Mouse (Mus musculus) left cerebral cortex, postnatal 14 days (tissue): Measurements from ENCODE around the gene Naip1. TPM values are rescaled to one million over a fixed set of nuclear protein-coding genes. Genes with fewer than 3 reads are reported as not detected.
"Not testable (repeated sequence)": the region's sequence is repeated elsewhere in the genome, so short reads cannot be mapped to it uniquely, and the experiment has no call there.

Source experiments
- DNase-seq, 2 experiments: peaks; one replicate each; pipeline ENCODE4 v3.0.0; 2021 to 2022; ENCODE audit warnings: low spot score in 2 of 2, mixed read lengths in 1 of 2
- intact Hi-C: fragments of 180-260 bp; cut with DNase I; formaldehyde crosslinking; loops from one replicate; pipeline ENCODE4 v1.15.1; 2025
- long read RNA-seq, 2 experiments: library from polyadenylated mRNA; stranded (forward); transcript quantifications; one replicate each; pipeline ENCODE4 v2.0.0; 2021
- total RNA-seq, 2 experiments: library from RNA; stranded (reverse); gene quantifications; 2 replicates each; pipeline ENCODE4 v1.2.3; 2021

Naip1 gene
- under 1 TPM in 1 of 2 experiments, not detected in 1; 0.15 TPM for total RNA-seq
- long read RNA-seq, experiment 1 = 0 reads
- long read RNA-seq, experiment 2 = 0 reads

DNA sequence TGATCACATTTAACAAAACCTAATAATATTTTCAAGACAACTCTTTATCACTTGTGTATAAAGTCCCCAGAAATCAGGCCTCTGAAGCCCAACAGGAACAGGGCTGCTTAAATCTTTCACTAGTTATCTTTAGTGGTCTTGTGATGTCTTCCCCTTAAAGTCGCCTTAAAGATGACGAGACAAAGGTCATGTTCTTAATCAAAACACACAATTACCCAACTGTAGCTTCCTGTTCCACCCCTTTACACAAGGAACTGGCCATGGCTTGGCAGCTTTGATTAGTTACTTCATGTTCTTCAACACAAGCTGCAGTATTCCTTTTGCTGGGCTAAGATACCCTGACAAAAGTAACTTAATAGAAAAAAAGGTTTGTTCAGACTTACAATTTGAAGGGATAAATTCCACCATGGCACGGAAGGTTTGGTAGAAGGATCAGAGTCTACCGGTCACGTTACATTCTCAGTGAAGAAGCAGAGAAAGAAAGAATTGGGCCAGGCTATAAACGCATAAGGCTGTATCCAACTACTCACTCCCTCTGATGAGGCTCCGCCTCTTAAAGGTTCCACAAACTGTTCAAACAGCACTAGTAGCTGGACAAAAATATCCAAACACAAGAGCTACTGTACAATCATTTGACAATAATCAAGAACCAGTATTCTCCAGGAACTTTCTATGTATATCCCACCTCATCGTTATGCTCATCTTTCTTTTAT is at the start of gene Naip1:
Gene Naip1, minus strand, starts transcription at position 455 of the 713 bp plus-strand sequence.
- DNase-seq, intact Hi-C loops: not testable (repeated sequence)

DNA sequence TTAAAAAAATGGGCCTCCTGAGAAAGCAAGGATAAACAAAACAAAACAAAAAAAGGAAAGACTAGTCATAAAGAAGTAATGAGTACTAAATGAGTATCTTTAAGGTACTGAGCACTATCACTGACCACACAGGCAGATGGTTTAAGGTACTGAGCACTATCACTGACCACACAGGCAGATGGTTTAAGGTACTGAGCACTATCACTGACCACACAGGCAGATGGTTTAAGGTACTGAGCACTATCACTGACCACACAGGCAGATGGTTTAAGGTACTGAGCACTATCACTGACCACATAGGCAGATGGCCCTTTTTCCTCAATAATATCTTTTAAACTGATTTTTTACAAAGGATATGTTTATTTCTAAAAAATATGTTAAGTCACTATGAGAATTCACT is 47.0 kb upstream of the Naip1 start:
- intact Hi-C loops, DNase-seq: not testable (repeated sequence)

DNA sequence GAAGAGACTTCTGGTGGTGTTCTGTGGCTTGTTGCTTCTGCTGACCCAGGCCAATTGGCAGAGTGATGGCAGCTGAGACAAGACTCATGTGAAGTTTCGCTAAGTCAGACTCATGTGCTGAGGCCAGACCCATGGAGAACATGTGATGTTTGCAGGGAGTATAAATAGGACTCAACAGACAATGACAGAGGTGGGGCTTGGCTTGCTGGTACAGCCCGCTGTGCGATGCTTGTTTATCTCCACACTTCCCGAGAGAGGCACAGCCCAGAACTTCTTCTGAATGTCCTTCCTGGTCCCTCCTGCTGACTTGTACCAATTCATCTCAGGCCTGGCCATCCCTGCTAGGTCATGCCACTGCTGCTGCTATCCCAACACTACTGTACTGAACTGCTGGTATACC is 42.7 kb upstream of the Naip1 start:
- intact Hi-C loops = no loop called here
- DNase-seq = no peak

DNA sequence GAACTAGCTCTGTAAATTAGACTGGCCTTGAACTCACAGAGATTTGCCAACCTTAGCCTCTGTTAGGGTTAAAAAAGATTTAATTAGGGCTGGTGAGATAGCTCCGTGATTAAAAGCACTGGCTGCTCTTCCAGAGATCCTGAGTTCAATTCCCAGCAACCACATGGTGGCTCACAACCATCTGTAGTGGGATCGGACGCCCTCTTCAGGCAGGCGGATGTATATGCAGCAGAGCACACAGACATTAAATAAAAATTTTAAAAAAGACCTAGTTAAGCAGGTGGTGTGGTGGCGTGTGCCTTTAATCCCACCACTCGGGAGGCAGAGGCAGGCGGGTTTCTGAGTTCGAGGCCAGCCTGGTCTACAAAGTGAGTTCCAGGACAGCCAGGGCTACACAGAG is 41.7 kb upstream of the Naip1 start:
- intact Hi-C loops = loop anchor here (5.0 kb wide), 1 partner anchor 123 kb away; the partner anchor contains the start of gene Marveld2
- DNase-seq = not testable (repeated sequence)

DNA sequence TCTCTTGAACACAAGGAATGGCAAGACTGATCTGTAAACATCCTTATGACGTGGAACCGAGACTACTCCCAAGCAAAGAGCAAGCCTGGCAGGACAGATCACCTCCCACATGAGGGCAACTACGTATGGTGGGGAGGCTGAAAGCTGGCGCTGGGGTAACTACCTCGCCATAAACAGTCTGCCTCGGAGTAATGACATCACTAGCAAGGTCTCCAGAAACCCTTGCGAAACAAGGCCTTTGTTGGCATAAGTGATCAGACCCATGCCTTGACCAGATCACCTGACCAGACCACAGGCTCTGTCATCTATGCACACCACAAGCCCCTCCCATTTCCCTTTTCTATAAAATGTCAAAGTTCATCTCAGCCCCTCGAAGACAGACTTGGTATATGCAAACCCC is 40.6 kb upstream of the Naip1 start:
- no peak for DNase-seq

DNA sequence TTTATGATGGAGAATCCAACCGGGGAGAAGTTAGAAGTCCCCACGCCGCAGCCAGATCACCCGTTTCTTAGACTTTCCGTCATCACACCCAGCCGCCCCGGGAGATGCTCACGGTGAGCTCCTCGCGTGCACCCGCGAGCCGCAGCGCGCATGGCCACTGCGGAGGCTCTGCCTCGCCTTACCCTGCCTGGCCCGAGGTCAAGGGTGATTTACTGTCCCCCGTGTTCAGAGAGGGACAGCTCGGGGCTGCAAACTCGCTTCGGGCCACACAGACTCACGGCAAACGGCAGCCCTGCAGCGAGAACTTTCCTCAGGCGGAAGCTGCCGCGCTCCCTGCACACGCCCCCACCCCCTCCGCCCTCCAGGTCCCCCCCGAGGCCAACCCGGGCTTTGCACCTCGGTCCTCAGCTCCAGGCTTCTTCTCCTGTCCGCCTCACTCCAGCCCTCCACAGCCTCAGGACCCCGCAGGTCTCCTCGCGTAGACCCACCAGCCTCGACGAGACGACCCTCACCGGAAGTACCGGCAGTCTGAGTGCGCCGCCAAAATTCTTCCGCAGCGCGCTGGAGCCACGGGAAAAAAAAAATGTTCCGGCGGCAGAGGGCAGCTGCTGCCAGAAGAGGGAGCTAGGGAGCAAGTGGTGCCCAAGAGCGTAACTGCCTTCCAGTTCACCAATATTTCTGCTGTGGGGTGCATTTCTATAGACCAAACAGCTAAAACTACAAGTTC is 39.6 kb upstream of the Naip1 start, which contains the start of gene Gtf2h2:
Gene Gtf2h2, minus strand, starts transcription at position 519 of the 727 bp plus-strand sequence.
- peak; percentile 82 to 89 for DNase-seq
- intact Hi-C loops = loop anchor here (5.0 kb wide), 1 partner anchor 125 kb away; the partner anchor contains the start of gene Marveld2

More for the DNA sequence above, 40.6 kb upstream of the Naip1 start:
- intact Hi-C loops = loop anchor here (5.0 kb wide), 1 partner anchor 124 kb away; the partner anchor contains the start of gene Marveld2

DNA sequence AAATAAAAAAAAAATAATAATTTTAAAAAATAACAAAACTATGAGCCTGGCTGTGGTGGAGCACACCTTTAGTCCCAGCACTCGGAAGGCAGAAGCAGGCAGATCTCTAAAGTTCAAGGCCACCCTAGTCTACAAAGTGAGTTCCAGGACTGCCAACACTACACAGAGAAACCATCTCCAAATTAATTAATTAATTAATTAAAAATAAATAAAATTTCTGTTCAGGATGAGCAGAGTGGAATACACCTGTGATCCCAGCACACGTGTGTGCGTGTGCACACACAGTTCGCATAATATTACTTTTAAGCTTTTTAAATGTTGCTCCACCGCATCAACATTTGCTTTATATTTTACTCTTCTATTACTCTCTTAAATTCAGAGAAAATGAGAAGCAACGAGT is 39.0 kb upstream of the Naip1 start:
- intact Hi-C loops = loop anchor here (5.0 kb wide), 1 partner anchor 126 kb away; the partner anchor contains the start of gene Marveld2
- DNase-seq = no peak

DNA sequence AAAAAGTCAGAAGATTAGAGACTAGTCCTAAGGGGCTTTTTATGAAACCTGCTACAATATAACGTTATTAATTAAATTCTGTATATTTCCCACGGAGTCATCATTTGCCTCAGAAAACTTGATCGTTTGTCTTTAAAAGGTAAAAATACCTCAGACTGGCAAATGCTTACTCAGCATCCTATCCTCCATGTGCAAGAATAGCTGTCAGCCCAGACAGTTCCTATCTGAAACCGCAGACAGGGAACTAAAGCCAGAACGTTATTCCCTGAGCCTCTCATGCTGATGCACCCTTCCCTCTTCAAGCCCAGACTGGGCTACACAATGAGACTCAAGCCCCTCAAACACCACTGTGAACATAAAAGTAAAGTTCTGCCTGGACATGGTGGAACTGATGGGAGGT is 37.8 kb upstream of the Naip1 start:
- intact Hi-C loops = loop anchor here (5.0 kb wide), 1 partner anchor 127 kb away; the partner anchor contains the start of gene Marveld2

DNA sequence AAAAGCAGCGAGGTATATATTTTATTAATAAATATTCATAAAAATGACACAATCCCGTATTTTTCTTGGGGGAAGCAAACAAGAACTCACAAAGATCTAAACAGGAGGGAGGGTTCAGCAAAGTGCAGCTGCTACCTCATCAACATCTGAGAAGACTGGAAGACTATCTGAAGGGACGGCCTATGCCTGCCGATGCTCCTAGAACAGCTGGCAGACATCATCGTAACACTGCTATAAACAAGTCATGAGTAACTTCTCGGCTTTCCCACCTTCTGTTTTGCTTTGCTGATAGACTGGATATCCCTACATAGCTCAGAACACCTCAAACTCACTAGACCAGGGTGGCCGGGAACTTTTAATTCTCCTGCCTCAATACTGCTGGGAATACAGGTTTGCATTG is 30.9 kb upstream of the Naip1 start:
- intact Hi-C loops = loop anchor here (10.0 kb wide), 2 partner anchors 231 to 321 kb away; no protein-coding TSS in a partner anchor
- no peak for DNase-seq

More for the DNA sequence above, 37.8 kb upstream of the Naip1 start:
- DNase-seq = peak in 1 of 2 experiments; percentile 9

DNA sequence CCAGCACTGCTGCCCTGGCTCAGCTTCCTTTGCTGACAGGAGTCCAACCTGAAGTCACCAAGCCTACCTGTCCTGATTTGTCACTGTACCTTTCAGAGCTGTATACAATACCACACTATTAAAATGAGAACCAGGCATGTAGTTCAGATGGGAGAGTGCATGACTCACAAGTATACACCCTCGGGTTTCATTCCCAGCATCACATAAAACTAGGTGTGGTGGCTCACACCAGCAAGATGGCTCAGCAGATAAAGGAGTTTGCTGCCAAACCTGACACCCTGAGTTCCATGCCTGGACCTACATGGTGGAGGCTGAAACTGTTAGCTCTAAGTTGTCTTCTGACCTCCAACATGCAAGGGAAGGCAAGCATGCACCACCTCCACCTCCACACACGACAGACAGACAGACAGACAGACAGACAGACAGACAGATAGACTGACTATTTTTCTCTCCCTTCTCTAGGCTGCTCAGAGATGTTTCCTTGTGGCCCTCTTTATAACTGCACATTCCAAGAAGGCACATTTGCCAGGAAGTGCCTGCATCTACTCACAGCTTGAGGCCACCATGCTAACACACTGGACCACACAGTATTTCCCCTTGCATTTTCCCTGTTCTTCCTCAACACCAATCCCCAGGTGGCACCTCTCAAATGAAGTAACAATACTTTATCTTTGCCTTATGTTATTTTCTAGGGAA is 11.0 kb upstream of the Naip1 start:
- intact Hi-C loops = loop anchor here (10.0 kb wide), 1 partner anchor 329 kb away; no protein-coding TSS in a partner anchor

DNA sequence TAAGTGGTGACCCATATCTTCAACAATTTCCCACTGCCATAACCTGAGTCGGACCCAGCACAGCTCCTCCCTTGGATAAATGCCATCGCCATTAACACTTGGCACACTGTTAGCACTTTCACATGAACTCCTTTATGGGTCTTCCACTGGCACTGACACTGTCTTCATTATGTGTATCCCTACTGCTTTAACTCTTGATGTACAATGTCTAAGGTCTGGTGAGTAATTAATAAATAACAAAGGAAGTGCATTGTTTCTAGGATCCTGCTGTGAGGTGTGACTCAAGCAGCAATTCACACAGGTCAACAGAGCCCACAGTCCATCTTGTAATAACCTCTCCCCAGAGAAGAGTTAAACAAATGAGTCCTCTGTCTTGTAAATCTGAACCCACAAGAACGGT is 8.7 kb upstream of the Naip1 start:
- intact Hi-C loops = loop anchor here (10.0 kb wide), 1 partner anchor 327 kb away; no protein-coding TSS in a partner anchor
- no peak for DNase-seq

More for the DNA sequence above, 11.0 kb upstream of the Naip1 start:
- DNase-seq = no peak

DNA sequence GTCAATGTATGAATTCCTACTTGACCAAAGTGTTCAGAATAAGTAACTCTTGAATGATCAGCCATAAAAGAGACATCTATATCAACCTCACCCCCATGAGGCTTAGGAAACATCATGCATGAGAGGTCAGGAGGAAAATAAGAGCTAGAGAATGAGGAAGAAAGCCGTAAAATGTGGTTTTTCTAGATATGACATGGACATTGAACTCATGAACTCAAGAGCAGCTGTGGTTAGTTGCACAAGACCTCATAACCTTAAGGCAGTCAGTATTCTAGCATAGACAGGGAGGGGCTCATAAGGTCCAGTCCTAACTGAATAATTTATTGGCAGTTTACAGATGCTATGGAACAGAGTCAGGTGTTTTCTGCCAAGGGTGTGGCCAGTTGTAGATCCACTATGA is 3.2 kb downstream of the Naip1 start:
- no peak for DNase-seq
- intact Hi-C loops = no loop called here

DNA sequence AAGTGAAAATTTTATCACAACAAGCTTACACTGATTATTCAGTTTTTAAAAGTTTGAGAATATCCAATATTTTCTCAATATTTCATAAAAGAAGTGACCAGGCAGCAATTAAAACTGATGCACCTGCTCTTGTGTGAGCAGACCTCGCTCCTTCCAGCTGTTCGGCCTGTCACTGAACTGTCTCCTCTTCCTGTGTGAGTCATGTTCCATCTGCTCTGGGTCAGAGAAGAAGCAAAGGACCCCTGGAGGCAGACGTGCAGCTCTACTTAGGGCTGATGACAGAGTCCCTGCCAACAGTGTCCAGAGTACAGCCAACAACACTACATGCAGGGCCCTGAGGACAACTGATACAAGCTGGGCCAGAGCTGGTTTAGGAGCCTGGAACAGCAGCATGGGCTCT is 12.6 kb downstream of the Naip1 start:
- intact Hi-C loops = no loop called here
- DNase-seq = no peak

DNA sequence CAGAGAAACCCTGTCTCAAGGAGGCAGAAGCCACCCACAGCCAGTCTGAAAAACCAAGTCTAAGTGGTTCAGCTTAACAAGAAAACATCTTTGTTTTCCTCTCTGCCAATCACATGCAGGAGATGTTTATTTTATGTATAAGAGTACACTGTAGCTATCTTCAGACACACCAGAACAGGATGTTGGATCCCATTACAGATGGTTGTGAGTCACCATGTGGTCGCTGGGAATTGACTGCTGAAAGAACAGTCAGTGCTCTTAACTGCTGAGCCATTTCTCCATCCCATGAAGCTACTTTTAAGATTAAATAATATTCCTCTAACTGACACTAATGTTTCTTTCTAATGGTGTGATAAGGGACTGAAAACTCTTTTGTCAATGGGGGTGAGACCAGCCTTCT is 14.0 kb downstream of the Naip1 start:
- no peak for DNase-seq
- intact Hi-C loops = no loop called here

DNA sequence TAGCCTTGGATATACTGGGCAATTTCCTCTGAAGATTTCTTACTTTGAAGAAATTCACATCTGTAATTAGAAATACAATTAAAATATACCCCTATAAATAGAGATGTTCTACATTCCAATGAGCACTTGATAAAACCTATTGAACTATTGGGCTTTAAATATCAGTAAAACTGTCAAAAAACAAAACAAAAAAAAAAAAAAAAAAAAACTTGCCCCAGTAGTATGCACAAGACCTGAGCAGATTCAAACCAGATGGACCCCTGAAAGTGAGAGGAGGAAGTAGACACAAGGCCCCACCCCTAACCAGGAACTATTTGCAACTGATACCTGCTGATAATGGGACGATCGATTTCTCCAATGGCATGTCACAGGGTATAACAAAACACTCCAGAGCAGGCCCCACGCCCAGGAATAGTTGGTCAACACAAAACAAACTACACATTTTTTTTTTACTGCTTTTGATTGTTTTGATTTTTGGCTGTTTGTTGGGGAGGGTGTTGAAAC is 15.3 kb downstream of the Naip1 start:
- intact Hi-C loops = no loop called here
- no peak for DNase-seq

DNA sequence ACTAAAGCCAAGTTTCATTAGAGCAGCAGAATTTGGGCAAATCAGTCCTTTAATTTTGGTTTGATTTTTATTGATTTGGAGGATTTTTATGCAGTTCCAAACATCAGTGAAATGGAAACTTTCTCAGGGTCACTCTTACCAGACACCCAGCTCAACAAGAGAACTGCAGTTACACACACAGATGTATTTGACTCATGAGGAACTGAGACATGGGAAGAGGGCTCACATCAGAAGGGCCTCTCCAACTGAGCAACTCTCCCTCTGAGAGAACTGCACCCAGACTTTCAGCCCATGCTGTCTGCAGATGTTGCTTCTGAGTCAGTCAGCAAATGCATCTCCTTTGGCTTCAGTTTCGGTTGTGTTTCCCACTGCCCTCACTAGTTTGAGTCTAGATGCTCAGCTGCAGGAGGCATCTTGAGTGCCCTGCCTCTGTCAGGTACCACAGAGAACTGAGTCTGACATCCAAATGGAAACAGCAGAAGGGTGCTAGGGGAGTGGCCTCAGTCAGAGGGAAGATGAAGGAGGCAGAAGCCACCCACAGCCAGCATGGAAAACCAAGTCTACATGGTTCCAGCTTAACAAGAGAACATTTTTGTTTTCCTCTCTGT is 16.0 kb downstream of the Naip1 start:
- intact Hi-C loops, DNase-seq: not testable (repeated sequence)

DNA sequence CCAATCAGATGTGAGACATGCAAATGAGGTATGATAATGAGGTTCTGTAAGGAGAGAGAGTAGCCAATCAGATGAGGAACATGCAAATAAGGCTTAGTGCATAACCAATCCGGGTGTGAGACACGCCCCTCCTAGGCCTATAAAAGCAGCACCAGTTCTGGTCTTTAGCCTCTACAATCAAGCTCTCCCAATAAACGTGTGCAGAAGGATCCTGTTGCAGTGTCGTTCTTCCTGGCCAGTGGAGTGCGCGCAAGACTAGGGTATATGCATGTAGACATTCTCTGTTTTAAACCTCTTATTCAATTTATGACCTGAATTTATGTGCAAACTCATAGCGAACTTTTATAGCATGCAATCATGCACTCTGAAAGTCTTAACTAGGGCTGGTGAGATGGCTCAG is 32.7 kb downstream of the Naip1 start:
- DNase-seq, intact Hi-C loops: not testable (repeated sequence)

DNA sequence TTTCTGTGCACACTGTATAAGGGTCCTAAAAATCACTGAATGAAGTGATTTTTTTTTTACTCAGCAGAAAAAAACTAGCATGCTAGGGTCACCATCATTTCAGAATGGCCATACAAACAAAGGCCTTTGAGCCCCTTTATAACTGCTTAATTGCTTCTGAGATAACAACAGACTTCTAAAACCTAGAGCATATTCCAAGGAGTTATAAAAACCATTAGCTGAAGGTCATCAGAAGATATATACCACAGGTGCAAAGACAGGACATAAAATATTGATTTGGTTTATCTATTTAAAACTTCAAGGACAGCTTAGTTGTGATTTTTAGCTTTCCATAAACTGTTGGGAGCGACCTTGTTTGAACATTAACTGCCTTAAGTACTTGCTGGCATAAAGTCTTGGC is 38.2 kb downstream of the Naip1 start:
- no peak for DNase-seq
- intact Hi-C loops = no loop called here

DNA sequence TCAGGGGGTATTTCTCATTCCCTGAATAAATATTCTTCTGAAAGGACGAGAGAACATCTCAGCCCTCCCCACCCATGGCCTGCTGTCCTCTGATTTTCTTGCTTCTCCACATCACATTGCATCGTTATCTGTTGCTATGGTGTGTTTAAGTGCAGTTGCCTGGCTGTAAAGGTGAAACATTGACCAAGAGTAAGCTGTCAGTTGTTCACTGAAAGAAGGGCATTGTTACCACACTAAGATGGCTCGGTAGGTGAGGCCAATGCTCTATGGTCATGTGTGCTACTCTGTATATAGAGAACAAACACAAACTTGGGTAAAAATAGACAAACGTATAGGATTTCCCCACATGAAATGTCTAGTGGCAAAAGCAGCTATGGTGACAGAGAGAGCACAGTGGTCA is 42.8 kb downstream of the Naip1 start:
- intact Hi-C loops = no loop called here
- DNase-seq = no peak
